Mouse (Mus musculus): ENCODE results near the gene Tmem115.
"Not testable (repeated sequence)": the region's sequence is repeated elsewhere in the genome, so short reads cannot be mapped to it uniquely, and the experiment has no call there.

Tmem115 gene

GRCm38 (mm10) chr9:107550491-107551116, 16.9 kb downstream of the Tmem115 start:
- DNase-seq (ENCODE audit: low spot score in 2 of 2) = no peak

- no peak for DNase-seq (ENCODE audit: low spot score in 2 of 2)
Observed at GRCm38 (mm10) chr9:107551117-107551889, 17.6 kb downstream of the Tmem115 start, which contains the start of gene Rassf1. Gene Rassf1 (plus strand): TSS chr9:107551555.

DNA sequence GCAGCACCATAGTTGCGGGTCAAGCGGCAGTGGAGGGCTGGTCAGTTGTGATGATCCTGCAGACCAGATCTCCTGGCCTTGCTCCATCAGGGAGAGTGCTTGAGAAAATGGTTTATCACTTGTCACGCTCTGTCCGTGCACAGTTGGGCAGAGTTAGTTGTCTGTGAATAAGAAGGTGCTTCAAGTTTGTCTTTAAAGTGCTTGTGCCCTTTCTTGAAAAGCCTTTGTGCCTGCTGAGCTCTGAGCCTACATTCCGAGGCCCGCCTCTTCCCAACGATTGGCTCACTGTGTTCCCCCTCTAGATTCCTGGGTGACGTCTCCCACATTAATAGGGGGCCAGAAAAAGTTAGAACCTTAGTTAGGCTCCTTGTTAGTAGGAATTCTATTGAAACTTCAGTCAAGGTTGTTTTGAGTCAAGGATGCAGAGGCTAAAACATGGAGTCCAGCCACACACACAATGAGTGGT, 18.2 kb downstream of the Tmem115 start:
- DNase-seq (ENCODE audit: low spot score in 2 of 2) = no peak

DNA sequence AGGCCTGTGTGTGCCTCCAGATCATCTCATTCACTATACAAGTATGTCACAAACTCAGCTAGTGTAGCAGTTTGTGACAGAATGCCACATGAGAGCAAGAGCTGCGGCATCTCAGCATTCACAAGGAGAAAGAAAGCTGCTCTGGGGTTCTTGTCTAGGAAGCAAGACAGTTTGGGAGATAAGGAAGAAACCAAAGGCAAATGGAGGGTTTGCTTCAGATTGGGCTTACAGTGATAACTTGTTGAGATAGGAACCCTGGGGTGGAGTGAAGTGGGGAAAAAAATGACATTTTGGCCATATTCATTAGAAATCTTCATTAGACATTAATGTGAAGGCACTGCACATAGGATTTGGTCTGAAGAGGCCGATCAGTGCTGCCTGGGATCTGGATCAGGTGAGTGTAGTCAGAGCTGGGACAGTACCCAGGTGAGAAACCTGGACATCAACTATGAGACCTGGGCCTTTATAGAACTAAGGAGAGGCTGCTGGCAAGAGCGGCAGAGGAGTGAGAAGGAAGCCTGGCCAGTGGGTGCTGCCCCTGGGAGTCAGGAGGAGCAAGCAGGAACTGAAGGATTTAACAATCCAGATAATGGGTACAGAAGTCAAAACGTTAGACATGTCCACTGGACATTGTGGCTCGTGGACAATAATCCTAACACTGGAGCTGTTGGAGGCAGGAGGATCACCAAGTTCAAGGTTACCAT, 19.1 kb downstream of the Tmem115 start:
- no peak for DNase-seq (ENCODE audit: low spot score in 2 of 2)

DNA sequence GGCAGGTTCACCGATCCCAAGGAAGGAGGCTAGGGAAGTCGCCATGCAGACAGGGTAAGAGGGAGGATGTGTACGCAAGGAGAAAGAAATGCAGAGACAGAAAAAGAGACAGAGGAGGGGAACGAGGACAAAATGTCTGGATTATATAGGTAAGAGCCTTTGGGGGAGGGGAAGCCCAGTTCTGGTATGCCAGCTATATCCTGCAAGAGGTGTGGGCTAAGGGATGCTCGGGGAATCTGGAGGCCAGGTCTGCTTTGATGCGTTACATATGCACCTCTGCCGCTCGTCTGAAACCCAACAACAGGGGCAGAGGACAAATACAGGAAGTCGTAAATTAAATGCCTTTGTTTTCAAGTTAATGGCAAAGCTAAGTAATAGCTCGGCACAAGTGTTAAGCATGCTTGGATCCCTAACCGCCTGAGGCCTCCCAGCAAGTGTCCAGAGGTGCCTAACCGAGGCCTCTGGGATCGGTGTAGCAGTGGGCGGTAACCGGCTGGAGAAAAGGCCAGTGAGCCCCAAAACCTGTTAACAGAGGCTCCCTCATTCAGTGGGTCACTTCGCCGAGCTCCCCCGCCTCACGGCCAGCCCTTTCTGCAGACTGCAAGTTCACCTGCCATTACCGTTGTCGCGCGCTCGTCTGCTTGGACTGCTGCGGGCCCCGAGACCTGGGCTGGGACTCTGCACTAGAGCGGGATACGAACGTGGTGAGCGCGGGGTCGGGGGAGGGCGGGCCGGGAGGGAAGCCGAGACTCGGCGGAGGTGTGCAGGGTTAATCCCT, 20.0 kb downstream of the Tmem115 start:
- DNase-seq (ENCODE audit: low spot score in 2 of 2) = no peak

DNA sequence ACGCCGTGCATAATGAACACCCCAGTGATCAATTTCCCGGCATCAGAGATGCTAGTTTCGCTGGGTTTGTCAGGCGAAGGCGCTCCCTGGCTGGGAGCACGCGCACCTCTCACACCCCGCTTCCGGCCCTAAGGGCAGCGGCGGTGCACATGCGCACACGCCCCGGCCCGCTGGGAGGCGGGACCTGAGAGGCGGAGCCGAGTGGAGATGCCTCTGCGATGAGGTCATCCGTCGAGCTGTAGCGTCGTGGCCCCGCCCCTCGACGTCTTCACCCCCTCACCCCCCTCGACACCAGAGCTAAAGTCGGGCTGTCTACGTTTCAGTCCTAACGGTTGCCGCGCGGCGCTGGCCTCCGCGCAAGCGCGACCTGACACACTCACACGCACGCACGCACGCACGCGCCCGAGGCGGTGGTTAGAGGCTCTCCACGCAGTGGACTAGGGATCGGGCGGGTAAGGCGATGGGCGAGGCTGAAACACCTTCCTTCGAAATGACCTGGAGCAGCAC, 20.6 kb downstream of the Tmem115 start:
- DNase-seq (ENCODE audit: low spot score in 2 of 2) = peak; percentile 90 to 94

- DNase-seq (ENCODE audit: low spot score in 2 of 2) = no peak
Observed at GRCm38 (mm10) chr9:107555031-107555457, 21.3 kb downstream of the Tmem115 start.

DNA sequence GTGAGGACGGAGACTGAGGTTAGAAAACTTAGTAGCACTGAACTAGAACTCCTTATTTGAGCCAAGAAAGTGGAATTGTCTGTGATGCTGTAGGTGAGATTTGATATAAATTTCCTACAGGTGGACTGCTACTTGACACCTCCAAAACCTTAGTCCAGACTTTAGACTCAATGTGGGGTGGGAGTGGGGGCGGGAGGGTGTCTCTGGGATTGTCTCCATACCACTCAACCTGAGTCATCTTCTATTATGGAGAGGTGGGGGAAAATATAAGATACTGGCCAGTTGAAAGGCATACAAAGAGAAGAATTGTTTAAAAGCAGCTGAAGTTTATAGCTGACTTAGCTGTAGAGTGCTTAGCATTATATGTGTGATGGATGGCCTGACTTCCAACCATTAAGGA, 22.0 kb downstream of the Tmem115 start:
- no peak for DNase-seq (ENCODE audit: low spot score in 2 of 2)

DNA sequence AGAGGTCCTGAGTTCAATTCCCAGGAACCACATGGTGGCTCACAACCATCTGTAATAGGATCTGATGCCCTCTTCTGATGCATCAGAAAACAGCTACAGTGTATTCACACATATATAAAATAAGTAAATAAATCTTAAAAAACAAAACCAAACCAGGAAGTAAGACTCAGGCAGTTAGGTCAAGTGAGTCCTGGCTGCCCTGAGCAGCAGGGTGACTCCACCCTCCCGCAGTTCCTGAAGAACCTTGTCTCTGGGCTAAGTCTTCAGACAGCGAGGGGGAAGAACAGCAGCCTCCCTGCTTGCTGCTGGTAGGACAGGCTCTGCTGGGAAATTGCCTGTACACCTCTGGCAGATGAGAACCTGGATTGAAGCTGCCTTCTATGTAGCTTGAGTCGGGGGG, 22.6 kb downstream of the Tmem115 start:
- no peak for DNase-seq (ENCODE audit: low spot score in 2 of 2)

DNA sequence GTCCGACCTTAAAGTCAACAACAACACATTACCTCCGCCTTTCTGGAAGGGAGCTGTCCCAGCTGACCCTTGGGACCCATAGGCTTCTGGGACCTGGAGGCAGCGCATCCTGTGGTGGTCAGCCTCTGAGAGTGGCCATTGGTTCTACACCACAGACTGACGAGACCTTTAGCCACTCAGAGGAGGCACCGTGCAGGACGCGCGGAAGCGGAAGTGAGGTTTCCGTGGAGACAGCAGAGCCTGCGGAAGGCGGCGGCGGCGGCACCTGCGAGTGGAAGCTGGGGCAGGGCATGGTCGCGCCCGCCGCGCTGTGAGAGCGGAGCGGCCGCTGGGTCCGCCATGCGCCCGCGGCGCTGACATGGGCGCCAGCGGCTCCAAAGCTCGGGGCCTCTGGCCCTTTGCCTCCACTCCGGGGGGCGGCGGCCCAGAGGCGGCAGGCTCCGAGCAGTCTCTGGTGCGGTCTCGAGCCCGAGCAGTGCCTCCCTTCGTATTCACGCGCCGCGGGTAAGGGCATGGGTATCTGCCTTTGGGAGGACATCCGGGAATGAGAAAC, 29.4 kb downstream of the Tmem115 start, which contains the start of gene Tusc2:
Tusc2 (plus strand) TSS at position 227 of the 553 bp plus-strand sequence.
- DNase-seq (ENCODE audit: low spot score in 2 of 2) = peak; percentile 92 to 96

- not testable (repeated sequence) for DNase-seq (ENCODE audit: low spot score in 2 of 2)
Observed at GRCm38 (mm10) chr9:107565556-107565955, 31.8 kb downstream of the Tmem115 start.

DNA sequence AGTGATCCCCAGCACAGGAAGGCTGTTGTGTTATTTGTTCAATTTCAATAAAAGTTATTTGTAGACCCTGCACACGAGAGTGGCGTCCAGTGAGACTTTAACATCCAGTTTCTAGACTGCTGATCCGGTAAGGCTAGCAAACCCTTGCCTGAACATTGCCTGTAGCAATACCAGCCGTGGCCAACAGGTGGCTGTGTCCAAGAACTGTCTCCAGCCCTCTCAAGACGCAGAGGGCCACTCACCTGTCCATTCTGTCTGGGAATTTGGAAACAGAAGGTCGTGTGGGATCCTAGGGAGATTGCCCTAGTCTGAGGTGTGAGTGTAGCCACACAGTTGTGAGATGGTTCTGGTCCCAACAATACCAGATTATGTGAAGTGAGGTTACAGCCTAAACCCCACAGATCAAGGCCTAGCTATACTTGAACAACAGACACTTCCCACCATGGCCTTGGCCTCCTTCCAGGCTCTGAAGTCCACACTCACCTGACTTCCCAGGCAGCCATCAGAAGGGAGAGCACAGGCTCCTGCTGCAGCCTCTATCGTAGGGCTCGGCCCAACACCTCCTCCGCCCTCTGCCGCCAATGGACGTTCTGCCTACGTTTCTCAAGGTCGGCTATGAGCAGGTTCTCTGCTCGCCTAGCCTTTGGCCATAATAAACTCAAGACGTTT, 32.4 kb downstream of the Tmem115 start:
- DNase-seq (ENCODE audit: low spot score in 2 of 2) = peak in 1 of 2 experiments; percentile 79

GRCm38 (mm10) chr9:107566855-107567254, 33.1 kb downstream of the Tmem115 start:
- no peak for DNase-seq (ENCODE audit: low spot score in 2 of 2)

- no peak for DNase-seq (ENCODE audit: low spot score in 2 of 2)
Observed at GRCm38 (mm10) chr9:107567702-107568319, 34.1 kb downstream of the Tmem115 start, which contains the start of gene Hyal2. Gene Hyal2 (plus strand): TSS chr9:107567945.

- peak in 1 of 2 experiments; percentile 82 for DNase-seq (ENCODE audit: low spot score in 2 of 2)
Observed at GRCm38 (mm10) chr9:107568331-107569261, 34.9 kb downstream of the Tmem115 start.

GRCm38 (mm10) chr9:107569270-107569669, 35.5 kb downstream of the Tmem115 start:
- DNase-seq (ENCODE audit: low spot score in 2 of 2) = no peak

DNA sequence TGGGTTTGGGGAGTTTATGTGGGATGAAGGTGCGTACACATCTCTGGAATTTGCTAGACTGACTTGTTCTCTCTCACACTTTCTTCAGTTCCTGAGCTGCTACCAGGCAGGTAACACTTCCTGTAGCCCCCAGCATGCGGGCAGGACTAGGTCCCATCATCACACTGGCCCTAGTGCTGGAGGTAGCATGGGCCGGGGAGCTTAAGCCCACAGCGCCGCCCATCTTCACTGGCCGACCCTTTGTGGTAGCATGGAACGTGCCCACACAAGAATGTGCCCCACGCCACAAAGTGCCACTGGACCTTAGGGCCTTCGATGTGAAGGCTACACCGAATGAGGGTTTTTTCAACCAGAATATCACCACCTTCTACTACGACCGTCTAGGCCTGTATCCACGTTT, 36.3 kb downstream of the Tmem115 start:
- DNase-seq (ENCODE audit: low spot score in 2 of 2) = no peak

DNA sequence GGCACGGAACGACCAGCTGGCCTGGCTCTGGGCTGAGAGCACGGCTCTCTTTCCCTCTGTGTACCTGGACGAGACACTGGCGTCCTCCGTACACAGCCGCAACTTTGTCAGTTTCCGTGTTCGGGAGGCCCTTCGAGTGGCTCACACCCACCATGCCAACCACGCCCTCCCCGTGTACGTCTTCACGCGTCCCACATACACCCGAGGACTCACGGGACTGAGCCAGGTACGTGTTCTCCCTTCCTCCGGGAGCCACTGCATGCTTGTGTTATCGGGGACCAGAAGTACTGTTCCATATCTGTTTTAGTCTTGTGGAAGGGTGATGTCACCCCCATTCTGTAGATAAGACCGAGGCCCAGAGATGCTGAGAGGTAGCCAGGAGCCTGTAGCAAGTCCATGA, 37.1 kb downstream of the Tmem115 start:
- DNase-seq (ENCODE audit: low spot score in 2 of 2) = no peak

Measured in left cerebral cortex, adult 9 months (tissue).